Mouse (Mus musculus): ENCODE measurements around the gene Tmem252. TPM values are rescaled to one million over a fixed set of nuclear protein-coding genes. Genes with fewer than 3 reads are reported as not detected.
A peak's percentile ranks its signal among the peaks of the same experiment; 100 is the strongest.
"Not testable (repeated sequence)": the region's sequence is repeated elsewhere in the genome, so short reads cannot be mapped to it uniquely, and the experiment has no call there.

The Tmem252 gene
- polyA plus RNA-seq, 1 experiment from 2014 or later = 7.1 TPM

DNA sequence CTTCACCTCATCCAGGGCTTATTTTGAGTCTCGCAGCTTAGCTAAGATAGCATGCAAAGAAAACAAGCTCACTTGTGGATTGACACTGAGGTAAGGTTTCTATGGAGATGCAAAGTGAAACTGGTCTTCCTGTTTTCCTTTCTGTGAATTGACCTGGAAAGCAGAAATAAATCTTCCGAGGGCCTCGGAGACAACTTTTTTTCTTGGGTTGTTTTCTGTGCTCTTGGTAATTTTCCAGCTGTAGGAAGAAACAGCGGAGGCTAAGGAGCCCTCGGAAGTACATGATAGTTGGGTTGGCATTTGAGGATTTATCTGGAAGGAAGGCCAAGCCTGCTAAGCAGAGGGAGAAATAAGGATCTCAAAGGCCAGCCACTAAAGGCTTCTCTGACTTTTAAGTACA, 24.8 kb downstream of the Tmem252 start:
- no peaks in the 10 kb centered on the region for H3K27me3 ChIP-seq (ENCODE audit: control insufficient read depth, insufficient read depth, low read length)
- no peak overlapping the region for H3K4me2 ChIP-seq (ENCODE audit: low read length)
- no peaks in the 10 kb centered on the region for H3K9me3 ChIP-seq (ENCODE audit: control insufficient read depth, low read length)
- H3K36me3 ChIP-seq (ENCODE audit: control insufficient read depth, insufficient read depth, low read length) = 0 out of 2 replicates have a peak, but pooled peaks cover 3% of the 10 kb centered on the region
- 57% methylated on average over 5 of the region's 5 CpGs for WGBS
- H3K4me1 ChIP-seq (ENCODE audit: control insufficient read depth in 2 of 2, insufficient read depth in 2 of 2, low read length in 2 of 2) = peaks cover 6 to 8% of the 10 kb centered on the region in 2 experiments; a peak in 2 of 4 replicates
- no peak overlapping the region for H3K9ac ChIP-seq (ENCODE audit: low read length)
- no peak overlapping the region for H3K4me3 ChIP-seq (ENCODE audit: control insufficient read depth in 1 of 2, insufficient read depth in 1 of 2, low read depth in 1 of 2, low read length in 2 of 2)
- H3K27ac ChIP-seq (replicated peaks in 1 of 2; ENCODE audit: control insufficient read depth in 1 of 2, insufficient read depth in 1 of 2, low read depth in 2 of 2, low read length in 2 of 2) = 0 out of 4 replicates have a peak overlapping the region, but pooled peaks of 1 of the 2 experiments have one; percentile 11
- no peak for ATAC-seq (ENCODE audit: insufficient number of reproducible peaks, insufficient read depth, low FRiP score, low read depth)

DNA sequence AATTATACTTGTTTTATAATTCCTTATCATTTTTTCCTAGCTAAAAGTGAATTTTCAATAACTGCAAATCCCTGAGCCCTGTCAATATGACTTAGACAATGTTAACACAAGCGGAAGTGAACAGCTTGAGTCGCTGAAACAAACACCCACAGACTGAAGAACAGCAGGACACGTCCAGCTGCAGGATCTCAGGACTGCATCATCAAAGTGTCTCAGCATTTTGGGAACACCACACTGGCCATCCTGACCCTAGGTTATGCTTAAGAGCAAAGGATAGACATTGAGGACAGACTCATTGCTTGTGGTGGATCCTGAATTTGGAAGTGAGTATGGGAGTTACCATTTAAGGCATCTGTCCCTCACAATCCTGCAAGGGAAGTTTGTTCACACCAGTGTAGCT, 25.4 kb downstream of the Tmem252 start:
- Histone ChIP-seq H3K27me3 (ENCODE audit: control insufficient read depth, insufficient read depth, low read length) (no peaks in the 10 kb centered on the region), H3K9ac (ENCODE audit: low read length) (no peak overlapping the region), H3K36me3 (ENCODE audit: control insufficient read depth, insufficient read depth, low read length) (0 out of 2 replicates have a peak, but pooled peaks cover 3% of the 10 kb centered on the region), H3K9me3 (ENCODE audit: control insufficient read depth, low read length) (no peaks in the 10 kb centered on the region), H3K4me3 (ENCODE audit: control insufficient read depth in 1 of 2, insufficient read depth in 1 of 2, low read depth in 1 of 2, low read length in 2 of 2) (no peak overlapping the region), H3K4me1 (ENCODE audit: control insufficient read depth in 2 of 2, insufficient read depth in 2 of 2, low read length in 2 of 2) (peaks cover 6 to 8% of the 10 kb centered on the region in 2 experiments; a peak in 2 of 4 replicates), H3K27ac (replicated peaks in 1 of 2; ENCODE audit: control insufficient read depth in 1 of 2, insufficient read depth in 1 of 2, low read depth in 2 of 2, low read length in 2 of 2) (no peak overlapping the region), H3K4me2 (ENCODE audit: low read length) (no peak overlapping the region)
- 77% methylated on average over 3 of the region's 3 CpGs for WGBS
- ATAC-seq (ENCODE audit: insufficient number of reproducible peaks, insufficient read depth, low FRiP score, low read depth) = no peak

DNA sequence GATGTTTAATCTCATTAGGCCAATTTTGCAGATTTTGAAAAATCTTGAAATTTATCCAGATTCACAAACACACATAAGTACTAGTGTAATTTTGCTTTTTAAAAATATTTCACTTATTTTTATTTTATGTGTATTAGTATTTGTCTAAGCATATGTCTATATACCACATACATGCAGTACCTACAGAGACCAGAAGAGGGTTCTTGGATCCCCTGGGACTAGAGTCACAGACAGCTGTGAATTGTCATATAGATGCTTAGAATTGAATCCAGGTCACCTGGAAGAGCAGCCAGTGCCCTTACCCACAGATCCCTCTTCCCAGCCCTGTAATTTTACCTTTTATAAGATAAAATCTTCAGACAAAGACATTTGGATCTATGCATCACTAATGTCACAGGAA, 26.1 kb downstream of the Tmem252 start:
- no peak overlapping the region for H3K27ac ChIP-seq (replicated peaks in 1 of 2; ENCODE audit: control insufficient read depth in 1 of 2, insufficient read depth in 1 of 2, low read depth in 2 of 2, low read length in 2 of 2)
- 0 out of 2 replicates have a peak, but pooled peaks cover 3% of the 10 kb centered on the region for H3K36me3 ChIP-seq (ENCODE audit: control insufficient read depth, insufficient read depth, low read length)
- no peak overlapping the region for H3K9ac ChIP-seq (ENCODE audit: low read length)
- H3K4me2 ChIP-seq (ENCODE audit: low read length) = no peak overlapping the region
- H3K27me3 ChIP-seq (ENCODE audit: control insufficient read depth, insufficient read depth, low read length) = no peaks in the 10 kb centered on the region
- H3K4me3 ChIP-seq (ENCODE audit: control insufficient read depth in 1 of 2, insufficient read depth in 1 of 2, low read depth in 1 of 2, low read length in 2 of 2) = no peak overlapping the region
- ATAC-seq (ENCODE audit: insufficient number of reproducible peaks, insufficient read depth, low FRiP score, low read depth) = no peak
- H3K9me3 ChIP-seq (ENCODE audit: control insufficient read depth, low read length) = no peaks in the 10 kb centered on the region
- peaks cover 6 to 8% of the 10 kb centered on the region in 2 experiments; a peak in 2 of 4 replicates for H3K4me1 ChIP-seq (ENCODE audit: control insufficient read depth in 2 of 2, insufficient read depth in 2 of 2, low read length in 2 of 2)

DNA sequence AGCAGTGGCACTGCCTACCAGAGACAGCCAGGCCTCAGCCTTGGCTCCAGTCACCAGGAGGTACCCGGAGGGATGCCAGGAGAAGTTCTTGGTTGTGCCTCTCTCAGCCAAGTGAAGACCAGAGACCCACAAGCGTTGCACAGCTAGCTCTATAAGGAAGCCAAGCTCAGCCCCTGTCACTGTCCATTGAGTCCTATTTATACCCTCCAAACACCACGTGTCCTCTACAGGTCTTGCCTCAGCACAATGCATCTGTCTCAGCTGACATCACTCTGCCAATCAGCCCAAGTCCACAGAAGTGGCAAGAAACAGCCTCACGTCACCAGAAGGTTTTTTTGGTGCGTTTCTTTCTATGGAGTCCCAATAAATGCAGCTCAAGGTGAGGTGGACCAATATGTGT, 26.9 kb downstream of the Tmem252 start:
- no peak overlapping the region for H3K27ac ChIP-seq (replicated peaks in 1 of 2; ENCODE audit: control insufficient read depth in 1 of 2, insufficient read depth in 1 of 2, low read depth in 2 of 2, low read length in 2 of 2)
- WGBS = 61% methylated on average over 5 of the region's 5 CpGs
- ATAC-seq (ENCODE audit: insufficient number of reproducible peaks, insufficient read depth, low FRiP score, low read depth) = no peak
- H3K4me1 ChIP-seq (ENCODE audit: control insufficient read depth in 2 of 2, insufficient read depth in 2 of 2, low read length in 2 of 2) = peaks cover 6 to 10% of the 10 kb centered on the region in 2 experiments; a peak in 3 of 4 replicates
- H3K4me3 ChIP-seq (ENCODE audit: control insufficient read depth in 1 of 2, insufficient read depth in 1 of 2, low read depth in 1 of 2, low read length in 2 of 2) = no peak overlapping the region
- H3K9ac ChIP-seq (ENCODE audit: low read length) = no peak overlapping the region
- H3K4me2 ChIP-seq (ENCODE audit: low read length) = no peak overlapping the region
- H3K36me3 ChIP-seq (ENCODE audit: control insufficient read depth, insufficient read depth, low read length) = 0 out of 2 replicates have a peak, but pooled peaks cover 3% of the 10 kb centered on the region
- no peaks in the 10 kb centered on the region for H3K27me3 ChIP-seq (ENCODE audit: control insufficient read depth, insufficient read depth, low read length)
- no peaks in the 10 kb centered on the region for H3K9me3 ChIP-seq (ENCODE audit: control insufficient read depth, low read length)

DNA sequence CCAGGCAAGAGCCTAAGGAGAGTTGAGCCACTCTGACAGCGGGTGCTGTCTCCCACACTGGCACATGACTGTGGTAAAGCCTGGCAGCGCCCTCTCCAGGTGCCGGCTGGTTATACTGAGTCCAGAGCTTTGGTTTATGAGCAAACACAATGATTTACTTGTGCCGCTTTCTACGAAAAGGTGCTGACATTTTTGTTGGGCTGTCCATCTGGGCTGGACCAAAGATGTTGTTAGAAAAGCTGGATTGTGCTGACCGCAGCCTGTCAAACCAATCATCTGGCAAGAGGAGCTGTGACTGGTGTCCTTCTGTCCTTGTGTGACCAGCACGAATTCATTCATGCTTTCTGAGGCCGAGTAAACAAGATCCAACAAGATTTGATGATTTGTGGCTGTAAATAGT, 27.9 kb downstream of the Tmem252 start:
- no peak overlapping the region for H3K4me2 ChIP-seq (ENCODE audit: low read length)
- H3K4me1 ChIP-seq (ENCODE audit: control insufficient read depth in 2 of 2, insufficient read depth in 2 of 2, low read length in 2 of 2) = peaks cover 6 to 19% of the 10 kb centered on the region in 2 experiments
- no peak overlapping the region for H3K9ac ChIP-seq (ENCODE audit: low read length)
- H3K36me3 ChIP-seq (ENCODE audit: control insufficient read depth, insufficient read depth, low read length) = 0 out of 2 replicates have a peak, but pooled peaks cover 6% of the 10 kb centered on the region
- H3K27me3 ChIP-seq (ENCODE audit: control insufficient read depth, insufficient read depth, low read length) = no peaks in the 10 kb centered on the region
- no peak overlapping the region for H3K27ac ChIP-seq (replicated peaks in 1 of 2; ENCODE audit: control insufficient read depth in 1 of 2, insufficient read depth in 1 of 2, low read depth in 2 of 2, low read length in 2 of 2)
- ATAC-seq (ENCODE audit: insufficient number of reproducible peaks, insufficient read depth, low FRiP score, low read depth) = no peak
- no peaks in the 10 kb centered on the region for H3K9me3 ChIP-seq (ENCODE audit: control insufficient read depth, low read length)
- 78% methylated on average over 8 of the region's 8 CpGs for WGBS
- no peak overlapping the region for H3K4me3 ChIP-seq (ENCODE audit: control insufficient read depth in 1 of 2, insufficient read depth in 1 of 2, low read depth in 1 of 2, low read length in 2 of 2)

DNA sequence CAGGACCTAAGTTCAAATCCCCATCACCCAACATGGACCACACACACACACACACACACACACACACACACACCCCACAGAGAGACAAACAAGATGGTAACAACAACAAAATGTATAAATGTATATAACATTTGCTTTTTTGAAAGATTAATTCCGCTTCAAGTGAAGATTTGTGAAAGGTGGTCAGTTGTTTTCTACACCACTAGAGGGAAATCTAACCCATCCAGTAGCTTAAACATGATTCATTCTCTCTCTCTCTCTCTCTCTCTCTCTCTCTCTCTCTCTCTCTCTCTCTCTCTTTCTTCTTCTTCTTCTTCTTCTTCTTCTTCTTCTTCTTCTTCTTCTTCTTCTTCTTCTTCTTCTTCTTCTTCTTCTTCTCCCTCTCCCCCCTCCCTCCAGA, 29.4 kb downstream of the Tmem252 start:
- not testable (repeated sequence) for H3K9ac ChIP-seq (ENCODE audit: low read length); ATAC-seq (ENCODE audit: insufficient number of reproducible peaks, insufficient read depth, low FRiP score, low read depth); H3K4me3 ChIP-seq (ENCODE audit: control insufficient read depth in 1 of 2, insufficient read depth in 1 of 2, low read depth in 1 of 2, low read length in 2 of 2); H3K36me3 ChIP-seq (ENCODE audit: control insufficient read depth, insufficient read depth, low read length); H3K4me2 ChIP-seq (ENCODE audit: low read length); H3K27ac ChIP-seq (replicated peaks in 1 of 2; ENCODE audit: control insufficient read depth in 1 of 2, insufficient read depth in 1 of 2, low read depth in 2 of 2, low read length in 2 of 2); H3K27me3 ChIP-seq (ENCODE audit: control insufficient read depth, insufficient read depth, low read length); H3K9me3 ChIP-seq (ENCODE audit: control insufficient read depth, low read length)
- WGBS = 58% methylated on average over 1 of the region's 1 CpGs
- H3K4me1 ChIP-seq (ENCODE audit: control insufficient read depth in 2 of 2, insufficient read depth in 2 of 2, low read length in 2 of 2) = peaks cover 12 to 30% of the 10 kb centered on the region in 2 experiments

DNA sequence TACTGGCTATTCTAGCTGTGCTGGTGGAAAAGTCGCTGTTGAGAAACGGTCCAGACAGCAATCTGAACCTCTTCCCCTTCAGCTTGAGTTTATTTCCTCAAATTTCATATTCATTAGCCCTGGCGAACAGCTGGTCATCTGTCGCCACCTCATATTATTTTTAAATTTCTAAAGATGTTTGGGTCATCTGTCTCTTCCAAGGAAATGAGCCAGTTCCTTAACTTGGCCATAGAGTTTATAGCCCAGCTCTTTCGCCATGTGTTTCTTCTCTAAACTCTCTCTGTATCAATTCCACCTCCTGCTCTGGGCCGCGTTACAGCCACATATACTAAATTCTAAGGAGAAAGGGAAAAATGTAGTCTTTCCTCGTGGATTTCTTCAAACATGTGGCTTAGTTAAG, 29.9 kb downstream of the Tmem252 start:
- Histone ChIP-seq H3K36me3 (ENCODE audit: control insufficient read depth, insufficient read depth, low read length) (0 out of 2 replicates have a peak, but pooled peaks cover 4% of the 10 kb centered on the region), H3K4me3 (ENCODE audit: control insufficient read depth in 1 of 2, insufficient read depth in 1 of 2, low read depth in 1 of 2, low read length in 2 of 2) (no peak overlapping the region), H3K27ac (replicated peaks in 1 of 2; ENCODE audit: control insufficient read depth in 1 of 2, insufficient read depth in 1 of 2, low read depth in 2 of 2, low read length in 2 of 2) (no peak overlapping the region), H3K4me1 (ENCODE audit: control insufficient read depth in 2 of 2, insufficient read depth in 2 of 2, low read length in 2 of 2) (peaks cover 16 to 33% of the 10 kb centered on the region in 2 experiments), H3K4me2 (ENCODE audit: low read length) (no peak overlapping the region), H3K27me3 (ENCODE audit: control insufficient read depth, insufficient read depth, low read length) (no peaks in the 10 kb centered on the region), H3K9me3 (ENCODE audit: control insufficient read depth, low read length) (no peaks in the 10 kb centered on the region), H3K9ac (ENCODE audit: low read length) (no peak overlapping the region)
- ATAC-seq (ENCODE audit: insufficient number of reproducible peaks, insufficient read depth, low FRiP score, low read depth) = no peak
- WGBS = 75% methylated on average over 8 of the region's 8 CpGs

DNA sequence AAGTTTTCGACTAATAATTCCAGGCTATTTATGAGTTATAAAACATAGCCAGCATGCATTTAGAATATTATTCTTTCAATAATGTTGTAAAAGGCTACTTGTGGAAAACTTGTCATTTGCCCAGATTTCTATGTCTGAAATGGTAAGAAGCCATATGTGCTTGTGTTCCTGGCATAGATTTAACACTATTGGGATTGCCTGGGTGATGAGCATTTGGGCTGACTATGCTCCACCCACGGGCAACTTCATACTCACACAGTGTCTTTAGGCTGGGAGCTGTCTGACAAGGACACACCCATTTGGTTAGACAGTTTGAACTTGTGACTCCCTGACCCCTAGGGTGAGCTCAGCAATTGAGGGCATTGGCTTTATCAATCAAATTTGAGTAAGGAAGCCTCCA, 30.5 kb downstream of the Tmem252 start:
- Histone ChIP-seq H3K4me2 (ENCODE audit: low read length) (no peak overlapping the region), H3K9me3 (ENCODE audit: control insufficient read depth, low read length) (no peaks in the 10 kb centered on the region), H3K27me3 (ENCODE audit: control insufficient read depth, insufficient read depth, low read length) (no peaks in the 10 kb centered on the region), H3K36me3 (ENCODE audit: control insufficient read depth, insufficient read depth, low read length) (0 out of 2 replicates have a peak, but pooled peaks cover 4% of the 10 kb centered on the region), H3K4me3 (ENCODE audit: control insufficient read depth in 1 of 2, insufficient read depth in 1 of 2, low read depth in 1 of 2, low read length in 2 of 2) (no peak overlapping the region), H3K9ac (ENCODE audit: low read length) (no peak overlapping the region), H3K4me1 (ENCODE audit: control insufficient read depth in 2 of 2, insufficient read depth in 2 of 2, low read length in 2 of 2) (peaks cover 16 to 31% of the 10 kb centered on the region in 2 experiments), H3K27ac (replicated peaks in 1 of 2; ENCODE audit: control insufficient read depth in 1 of 2, insufficient read depth in 1 of 2, low read depth in 2 of 2, low read length in 2 of 2) (no peak overlapping the region)
- 79% methylated on average over 2 of the region's 2 CpGs for WGBS
- no peak for ATAC-seq (ENCODE audit: insufficient number of reproducible peaks, insufficient read depth, low FRiP score, low read depth)

All from heart, embryonic 14.5 days (tissue).